Mouse (Mus musculus) spleen, postnatal 14 days (tissue): ENCODE measurements around the gene Lmod3.

ENCODE experiments used
- DNase-seq, 2 experiments: peaks; one replicate each; pipeline ENCODE4 v3.0.0; 2021 to 2022; ENCODE audit warnings: low spot score in 2 of 2

Lmod3 gene

DNA sequence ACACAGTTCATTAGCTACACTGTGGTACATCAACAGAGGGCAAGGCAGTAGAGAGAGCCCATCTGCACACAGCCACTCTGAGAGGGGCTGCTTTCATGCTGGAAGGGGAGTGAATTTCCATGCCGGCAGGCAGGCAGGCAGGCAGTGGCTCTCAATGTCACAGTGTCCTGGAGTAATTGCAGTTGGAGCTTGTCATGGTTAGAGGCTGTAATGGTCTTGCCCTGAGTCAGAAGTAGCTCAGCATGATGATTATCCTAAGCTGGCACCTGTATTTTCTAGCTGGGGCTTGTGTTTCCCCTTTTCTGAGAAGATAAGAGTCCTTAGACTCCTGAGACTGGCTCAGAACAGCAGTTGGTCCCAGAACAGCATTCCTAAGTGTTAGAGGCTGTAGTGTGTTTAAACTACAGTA, 26.5 kb downstream of the Lmod3 start:
- DNase-seq, result no peak

DNA sequence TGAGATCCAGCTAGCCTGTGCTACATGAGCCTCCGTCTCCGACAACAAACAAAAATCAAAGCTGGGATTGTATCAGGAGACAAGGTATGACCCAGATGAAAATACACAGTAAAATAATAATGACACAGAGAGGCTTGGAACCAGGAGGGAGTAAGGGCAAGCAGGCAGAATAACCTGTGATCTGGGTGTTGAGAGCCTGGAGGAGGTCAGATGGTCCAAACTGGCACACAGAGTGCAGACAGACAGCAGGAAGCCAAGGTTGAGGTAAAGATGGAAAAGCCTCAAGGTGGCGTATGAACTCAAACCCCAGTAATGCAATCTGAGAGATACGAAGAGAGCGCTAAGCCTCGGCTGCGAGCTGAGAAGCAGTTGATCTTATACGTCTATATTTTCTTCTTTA, 28.1 kb downstream of the Lmod3 start:
- DNase-seq, result no peak

DNA sequence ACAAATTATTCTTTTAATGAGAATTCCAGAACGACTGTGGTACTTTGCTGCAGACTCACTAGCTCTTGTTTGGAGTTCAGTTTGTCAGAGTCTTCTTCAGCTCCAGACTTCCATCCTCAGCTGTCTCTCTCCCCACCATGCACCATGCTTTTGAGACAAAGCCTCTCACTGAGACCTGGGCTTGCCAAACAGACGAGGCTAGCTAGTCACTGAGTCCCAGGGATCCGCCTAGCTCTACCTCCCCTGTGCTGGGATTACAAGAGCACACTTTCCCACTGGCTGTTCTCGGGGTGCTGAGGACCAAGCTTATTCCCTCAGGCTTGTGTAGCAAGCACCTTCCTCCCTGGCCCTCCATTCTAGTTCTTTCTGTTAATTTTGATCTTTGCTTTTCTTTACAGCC, 29.0 kb downstream of the Lmod3 start:
- no peak for DNase-seq

DNA sequence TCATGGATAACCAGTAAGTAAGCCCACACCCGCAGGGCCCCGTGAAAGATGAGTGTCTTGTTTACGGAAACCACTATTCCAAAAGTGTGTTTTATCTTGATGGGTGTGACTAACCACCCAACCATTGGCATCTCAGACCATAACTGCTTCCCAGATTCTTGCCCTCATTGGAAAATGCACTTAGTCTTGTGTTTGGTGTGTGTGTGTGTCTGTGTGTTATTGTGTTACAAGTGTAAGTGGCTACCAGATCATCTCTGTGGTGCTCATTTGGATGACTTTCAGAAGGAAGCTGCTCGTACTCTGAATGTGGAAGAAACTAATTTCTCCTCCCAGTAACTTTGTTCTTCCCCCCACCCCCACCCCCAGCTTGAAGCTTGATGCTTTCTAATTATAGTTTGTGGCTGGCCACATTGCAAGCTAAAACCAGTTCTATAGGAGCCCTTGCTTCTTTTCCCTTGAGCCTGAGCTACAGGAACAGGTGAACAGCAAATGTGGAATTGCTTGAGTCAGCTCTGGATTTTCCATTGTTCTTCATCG, 29.6 kb downstream of the Lmod3 start:
- DNase-seq, result no peak

DNA sequence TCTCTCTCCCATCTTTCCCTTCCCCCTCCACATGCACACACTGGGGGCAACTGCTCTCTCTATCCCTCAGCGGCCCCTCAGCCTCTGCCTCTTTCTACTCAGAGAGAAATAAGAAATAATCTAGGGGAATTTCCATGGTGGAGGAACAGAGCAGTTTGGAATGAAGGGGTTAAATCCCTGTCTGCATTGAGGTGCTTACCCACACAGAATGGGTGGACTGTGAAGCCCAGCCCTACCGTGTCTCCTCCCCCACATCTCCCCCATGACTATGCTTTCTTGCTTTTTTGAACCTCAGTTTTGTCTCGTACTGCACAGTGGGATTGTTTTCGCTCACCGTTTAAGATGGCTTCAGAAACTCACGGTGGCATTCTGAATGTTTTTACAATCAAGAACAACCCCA, 30.2 kb downstream of the Lmod3 start:
- DNase-seq, result no peak

DNA sequence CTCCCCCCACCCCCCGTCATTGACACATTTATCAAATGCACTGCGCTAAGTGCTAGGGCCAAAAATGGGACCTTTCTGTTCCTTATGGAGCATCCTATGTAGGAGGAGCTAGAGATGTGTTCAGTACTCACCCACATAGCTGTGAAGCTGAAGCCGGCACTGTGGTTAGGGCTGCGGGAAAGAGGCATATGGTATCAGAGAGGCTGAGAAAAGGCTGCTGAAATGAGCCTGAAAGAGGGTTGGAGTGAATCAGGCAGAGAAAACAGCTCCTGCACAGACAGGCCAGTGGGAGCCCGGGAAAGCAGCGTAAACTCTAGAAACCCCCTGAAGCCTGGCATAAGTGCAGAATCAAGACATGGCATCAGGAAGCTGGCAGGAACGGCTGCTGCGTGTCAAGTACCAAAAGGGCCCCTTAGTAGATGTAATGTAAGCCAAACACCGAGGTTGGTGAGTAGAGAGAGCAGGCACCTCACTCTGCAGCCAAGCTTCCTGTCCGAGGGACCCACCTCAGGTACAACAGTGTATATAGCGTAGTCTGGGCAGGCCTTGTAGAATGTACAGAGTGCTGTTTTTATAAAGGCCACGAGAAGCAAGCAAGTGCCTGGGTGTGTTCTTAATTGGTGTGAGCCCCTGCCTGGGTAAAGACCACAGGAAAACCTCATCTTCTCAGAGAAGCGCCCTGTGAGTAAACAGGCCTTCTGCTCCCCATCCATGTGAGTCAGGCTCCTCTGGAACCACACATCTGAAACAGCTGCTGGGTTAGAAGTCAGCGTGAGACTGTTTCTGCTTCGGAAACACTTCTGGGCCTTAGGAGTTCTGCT, 31.1 kb downstream of the Lmod3 start:
- no peak for DNase-seq

DNA sequence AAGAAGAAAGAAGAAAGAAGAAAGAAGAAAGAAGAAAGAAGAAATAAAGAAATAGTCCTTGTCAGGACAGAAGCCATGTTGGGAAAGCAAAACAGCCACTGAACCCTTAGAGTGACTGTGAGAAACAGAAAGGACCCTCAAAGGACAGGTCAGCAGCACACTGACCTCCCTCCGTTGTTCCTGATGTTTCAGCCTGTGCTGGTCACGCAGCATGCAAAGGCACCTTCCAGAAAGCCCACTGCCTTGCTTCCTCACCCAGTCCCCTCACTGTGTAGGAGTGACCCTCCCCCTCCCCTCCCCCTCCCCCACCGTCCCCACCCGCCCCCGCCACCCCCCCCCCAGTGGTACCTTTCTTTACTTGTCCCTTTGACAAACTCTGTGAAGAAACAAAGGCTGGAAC, 31.9 kb downstream of the Lmod3 start:
- no peak for DNase-seq

DNA sequence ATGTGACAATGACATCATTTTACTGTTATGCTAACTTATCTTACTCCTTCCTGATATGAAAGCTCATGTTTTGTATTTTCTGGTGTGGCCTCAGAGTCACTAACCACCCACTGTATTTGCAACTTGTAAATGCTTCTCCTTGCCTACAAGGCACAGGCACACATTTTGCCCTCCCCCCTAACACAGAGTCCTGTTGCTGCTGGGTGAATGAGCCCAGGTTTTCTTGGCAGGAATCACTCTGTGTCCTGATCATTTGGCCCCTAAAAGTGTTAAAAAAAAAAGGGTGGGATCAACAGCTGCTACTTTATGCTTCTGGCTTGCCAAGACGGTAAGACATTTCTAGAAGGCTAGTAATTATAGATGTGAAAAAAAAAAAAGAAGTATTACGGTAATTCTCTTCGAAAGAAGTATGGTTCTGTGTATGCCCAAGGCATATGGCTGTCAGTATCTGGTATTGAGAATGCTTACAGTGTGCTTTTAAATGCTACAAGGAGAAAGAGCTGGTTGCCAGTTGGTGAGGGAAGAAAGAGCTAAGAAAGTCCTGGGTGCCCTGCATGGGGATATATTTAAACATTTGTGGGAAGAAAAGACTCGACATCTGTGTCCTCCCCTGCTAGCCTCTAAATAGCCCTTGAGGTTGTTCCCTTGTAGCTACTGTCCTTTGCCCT, 36.3 kb downstream of the Lmod3 start:
- no peak for DNase-seq

DNA sequence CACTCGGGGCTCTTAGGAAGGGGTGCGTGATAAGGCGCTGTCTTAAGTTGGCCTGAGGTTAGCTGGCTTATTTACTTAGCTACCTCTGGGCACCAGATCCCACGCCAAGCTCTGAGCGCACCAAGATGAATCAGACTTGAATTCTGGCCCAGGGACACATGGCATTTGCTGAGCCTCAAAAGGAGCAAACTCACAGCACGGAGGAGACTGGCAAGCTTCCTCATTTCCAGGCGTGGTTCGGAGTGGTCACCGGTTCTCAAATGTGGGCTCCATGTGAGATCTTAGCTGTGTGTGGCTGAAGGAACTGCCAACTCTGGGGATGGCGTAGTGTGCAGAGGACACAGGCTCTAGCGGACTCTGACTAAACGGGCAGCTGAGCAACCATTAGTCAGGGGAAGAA, 40.6 kb downstream of the Lmod3 start:
- no peak for DNase-seq

DNA sequence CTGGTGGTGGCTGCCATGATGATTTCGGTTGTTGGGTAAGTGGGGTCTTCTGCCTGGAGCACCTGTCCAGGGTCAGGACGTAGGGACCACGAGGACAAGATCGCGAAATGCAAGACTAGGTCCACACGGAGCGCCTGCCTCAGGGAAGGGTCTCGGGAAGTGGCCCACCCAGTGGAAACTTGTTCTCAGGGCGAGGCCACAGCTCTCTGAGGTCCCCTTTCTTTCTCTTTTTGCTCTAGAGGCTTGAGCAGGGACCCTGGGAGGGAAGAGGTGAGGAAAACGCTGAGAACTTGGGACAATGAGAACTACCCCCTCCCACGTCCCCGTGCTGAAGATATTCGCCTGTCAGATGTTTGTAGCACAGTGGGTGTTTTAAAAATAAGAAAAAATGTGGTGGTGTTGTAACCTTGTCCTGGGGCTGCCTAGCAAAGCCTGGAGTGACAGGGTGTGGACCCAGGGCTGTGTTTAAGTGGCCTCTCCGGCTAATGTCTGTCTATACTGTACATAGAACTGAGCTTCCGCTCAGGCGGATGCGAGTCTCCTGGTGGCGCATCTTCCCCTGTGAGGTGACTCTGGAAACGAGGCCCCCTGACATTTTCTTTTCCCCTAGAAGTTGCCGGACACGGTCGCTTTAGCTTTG, 41.5 kb downstream of the Lmod3 start:
- DNase-seq, result peak; percentile 17 to 22

DNA sequence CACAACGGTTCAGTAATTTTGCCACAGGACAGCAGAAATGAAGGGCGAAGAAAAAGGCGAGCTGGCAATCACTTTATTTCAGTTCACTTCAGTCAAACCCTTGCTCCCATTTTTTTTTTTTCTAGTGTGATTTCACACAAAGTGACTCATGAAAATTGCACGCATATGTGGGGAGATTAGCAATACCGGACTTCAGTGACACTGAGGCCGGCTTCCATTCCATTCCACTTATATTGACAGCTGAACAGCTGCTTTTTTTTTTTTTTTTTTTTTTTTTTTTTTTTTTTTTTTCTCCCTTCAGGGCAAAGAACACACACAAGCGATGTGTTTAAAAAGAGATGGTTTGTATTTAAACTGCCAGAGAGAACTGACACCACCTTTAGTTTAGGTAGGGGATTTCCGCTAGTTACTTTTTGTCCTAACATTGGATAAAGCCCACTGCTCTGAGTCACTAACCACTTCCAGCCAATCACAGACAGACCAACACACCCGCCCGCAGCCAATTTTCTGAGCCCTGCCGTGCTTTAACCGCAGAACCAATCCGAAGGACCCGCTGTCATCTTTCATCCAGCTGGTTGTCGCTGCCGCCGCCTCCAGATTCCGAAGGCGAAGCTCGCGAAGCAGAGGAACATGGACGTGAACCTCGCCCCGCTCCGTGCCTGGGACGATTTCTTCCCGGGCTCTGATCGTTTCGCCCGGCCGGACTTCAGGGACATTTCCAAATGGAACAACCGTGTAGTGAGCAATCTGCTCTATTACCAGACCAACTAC, 42.2 kb downstream of the Lmod3 start, which contains the start of gene Arl6ip5:
Gene Arl6ip5 (plus strand): TSS at position 499 of the 771 bp plus-strand sequence.
- DNase-seq, result peak; percentile 74 to 82

DNA sequence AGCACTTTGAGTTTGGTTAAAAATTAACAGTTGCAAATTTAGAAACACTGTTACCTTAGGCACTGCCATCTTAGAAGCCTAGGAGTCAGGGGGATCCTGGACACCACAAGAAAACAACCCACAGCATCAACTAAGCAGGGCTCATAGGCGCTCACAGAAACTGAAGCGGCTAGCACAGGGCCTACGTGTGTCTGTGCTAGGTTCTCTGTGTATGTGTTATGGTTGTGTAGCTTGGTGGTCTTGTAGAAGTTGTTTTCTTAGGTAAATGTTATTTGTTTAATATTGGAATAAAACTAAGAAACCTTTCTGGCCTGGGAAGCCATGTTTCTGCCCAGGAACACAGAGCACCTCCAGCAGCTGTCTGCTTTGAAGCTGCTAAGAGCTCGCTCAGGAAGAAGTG, 42.8 kb downstream of the Lmod3 start:
- DNase-seq, result no peak

DNA sequence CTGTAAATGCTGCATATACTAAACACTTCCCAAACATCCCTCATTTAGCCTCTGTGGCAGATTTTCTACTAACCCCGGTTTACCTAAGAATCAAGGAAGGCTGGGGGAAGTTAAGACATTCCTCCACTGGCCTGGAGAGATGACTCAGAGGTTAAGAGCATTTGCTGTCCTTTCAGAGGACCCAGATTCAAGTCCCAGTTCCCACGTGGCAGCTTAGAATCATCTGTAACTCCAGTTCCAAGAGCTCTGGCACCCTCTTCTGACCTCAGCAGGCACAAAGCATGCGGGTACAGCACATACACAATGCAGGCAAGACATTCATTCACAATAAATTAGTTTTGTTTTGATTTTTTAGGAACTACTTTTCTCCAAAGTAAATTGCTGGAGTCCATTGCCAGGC, 43.4 kb downstream of the Lmod3 start:
- no peak for DNase-seq

DNA sequence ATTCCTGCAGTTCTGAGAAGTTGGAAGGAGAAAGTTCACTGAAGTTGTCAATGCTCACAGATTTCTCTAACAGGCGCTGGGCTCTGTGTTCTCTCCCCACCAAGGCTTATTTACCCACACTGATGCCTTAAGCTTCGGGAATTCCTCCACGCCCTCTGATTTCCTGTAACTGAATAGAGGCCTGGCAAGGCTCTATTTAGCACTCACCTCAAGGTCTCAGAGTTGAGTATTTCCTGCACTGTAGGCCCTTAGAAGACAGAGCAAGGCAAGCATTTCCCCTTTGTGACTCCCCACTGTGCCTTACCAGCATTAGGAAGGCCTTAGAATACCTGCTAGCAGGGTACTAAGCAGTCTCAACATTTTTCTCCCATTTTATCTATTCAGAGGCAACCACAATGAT, 44.2 kb downstream of the Lmod3 start:
- no peak for DNase-seq

DNA sequence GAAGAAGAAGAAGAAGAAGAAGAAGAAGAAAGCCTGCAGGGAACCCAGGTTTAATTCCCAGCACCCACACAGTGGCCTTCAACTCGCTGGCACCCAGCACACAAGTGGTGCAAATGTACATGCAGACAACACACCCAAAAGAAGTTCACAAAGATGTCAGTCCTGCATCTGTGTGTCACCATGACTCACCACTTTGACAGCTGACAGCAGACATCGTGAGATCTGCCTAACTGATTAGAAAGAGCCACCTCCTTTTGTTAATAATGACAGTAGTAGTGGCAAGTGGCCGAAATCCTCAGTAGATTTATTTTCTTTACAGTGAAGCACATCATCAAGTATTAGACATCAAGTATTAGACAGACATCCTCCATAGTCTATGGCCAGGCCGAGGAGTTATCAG, 45.5 kb downstream of the Lmod3 start:
- DNase-seq, result no peak

DNA sequence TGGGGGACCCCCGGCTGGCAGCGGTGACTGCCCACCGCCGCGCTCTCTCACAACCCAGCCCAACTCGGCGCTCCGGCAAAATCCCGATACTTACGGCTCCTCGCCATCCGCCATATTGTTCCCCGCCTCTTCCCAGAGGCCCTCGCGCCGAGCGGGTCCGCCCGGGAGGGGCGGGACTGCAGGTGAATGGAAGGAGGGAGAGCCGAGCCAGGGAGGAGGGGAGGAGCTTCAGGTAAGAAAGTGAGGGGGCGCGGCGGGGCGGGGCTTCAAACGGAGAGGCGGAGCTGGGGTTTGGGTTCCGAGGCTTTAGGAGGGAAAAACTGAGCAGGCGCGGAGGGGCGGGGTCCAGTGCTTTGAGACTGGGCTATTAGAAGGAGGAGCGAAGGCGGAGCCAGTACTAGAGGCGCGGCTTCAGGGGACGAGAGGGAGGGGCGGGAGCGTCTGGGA, 47.1 kb downstream of the Lmod3 start, which contains the start of gene Uba3:
Gene Uba3 (minus strand): TSS at position 209 of the 447 bp plus-strand sequence.
- peak; percentile 99 for DNase-seq

DNA sequence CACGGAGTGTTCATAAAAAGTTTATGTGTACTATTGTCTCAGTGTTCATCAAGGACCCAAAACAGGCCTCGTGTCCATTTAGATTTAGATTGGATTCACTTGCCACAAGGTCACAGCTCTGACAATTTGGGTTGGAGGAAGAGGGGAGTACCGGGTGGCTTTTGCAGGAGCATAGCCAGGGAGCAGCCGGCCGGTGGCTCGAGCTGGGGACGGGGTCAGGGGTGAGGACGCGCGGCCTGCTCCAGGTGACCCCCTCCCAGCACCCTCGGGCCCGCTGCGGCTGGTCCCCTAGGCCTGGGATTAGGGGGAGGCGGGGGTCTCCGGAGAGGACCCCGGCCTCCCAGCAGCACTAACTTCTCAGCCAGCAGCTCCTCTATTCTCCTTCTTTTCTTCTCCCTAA, 47.6 kb downstream of the Lmod3 start:
- peak; percentile 16 to 21 for DNase-seq

DNA sequence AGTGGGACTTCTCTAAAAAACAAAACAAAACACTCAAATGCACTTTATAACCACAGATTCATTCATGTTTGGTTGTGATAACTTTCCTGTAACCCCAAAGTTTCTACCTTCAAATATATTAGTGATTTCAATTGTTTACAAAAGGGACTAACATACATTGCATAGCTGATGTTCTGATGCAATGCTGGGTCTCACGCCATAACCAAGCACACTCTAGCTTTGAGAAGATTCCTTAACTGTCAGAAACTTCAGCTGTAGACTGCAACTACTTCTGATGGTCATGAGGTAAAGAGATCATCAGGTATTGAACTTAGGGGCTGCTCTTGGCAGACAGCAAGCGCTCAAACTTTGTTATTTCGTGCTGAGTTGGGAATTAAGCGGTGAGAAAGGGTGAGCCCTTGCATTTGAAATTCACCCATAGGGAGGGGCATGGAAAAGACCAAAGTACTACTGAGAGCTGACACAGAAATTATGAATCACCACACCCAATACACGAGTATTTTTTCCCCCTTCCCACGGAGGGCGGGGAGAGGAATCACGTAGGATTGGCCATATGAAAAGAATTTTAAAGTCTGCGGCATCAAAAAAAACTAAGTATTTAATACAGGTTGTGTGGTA, 48.2 kb downstream of the Lmod3 start:
- DNase-seq, result no peak

DNA sequence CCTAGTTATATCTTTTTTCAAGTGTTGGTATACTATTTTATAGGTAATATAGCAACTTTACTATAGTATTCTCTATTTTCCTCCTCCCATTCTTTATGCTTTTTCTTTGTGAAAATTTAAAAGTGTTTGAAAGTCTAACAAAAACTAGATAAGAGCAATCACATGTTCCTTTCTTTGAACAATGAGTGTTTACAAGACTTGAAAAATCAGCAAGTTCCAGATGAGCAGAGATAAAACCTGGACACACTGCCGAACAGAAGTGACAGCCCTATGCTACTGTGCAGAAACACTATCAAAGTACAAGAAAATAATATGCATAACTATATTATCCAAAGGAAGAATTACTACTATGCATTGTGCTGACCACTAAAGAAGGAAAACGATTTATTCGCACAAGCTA, 50.1 kb downstream of the Lmod3 start:
- DNase-seq, result no peak

DNA sequence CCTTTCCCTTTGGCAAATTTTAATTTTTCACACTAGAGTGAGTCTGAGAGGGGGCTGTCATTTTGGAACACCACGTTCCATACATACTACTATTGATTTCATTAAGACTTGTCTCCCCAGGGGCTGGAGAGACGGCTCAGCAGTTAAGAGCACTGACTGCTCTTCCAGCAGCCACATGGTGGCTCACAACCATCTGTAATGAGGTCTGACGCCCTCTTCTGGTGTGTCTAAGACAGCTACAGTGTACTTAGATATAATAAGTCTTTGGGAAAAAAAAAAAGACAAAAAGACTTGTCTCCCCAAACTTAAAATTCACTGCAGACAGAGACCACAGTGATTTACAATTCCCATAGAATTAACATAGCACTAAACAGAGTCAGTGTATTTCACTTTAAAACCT, 52.1 kb downstream of the Lmod3 start:
- DNase-seq, result no peak
